Mouse (Mus musculus): ENCODE measurements around the gene Stat5b. TPM values are rescaled to one million over a fixed set of nuclear protein-coding genes. Genes with fewer than 3 reads are reported as not detected.
A peak's percentile ranks its signal among the peaks of the same experiment; 100 is the strongest.

Stat5b gene
- polyA plus RNA-seq (2015; fragmentation: Nextera tagmentation; extraction: Ambion mirVana) = 17.9 and 21.4 TPM in 2 replicates

DNA sequence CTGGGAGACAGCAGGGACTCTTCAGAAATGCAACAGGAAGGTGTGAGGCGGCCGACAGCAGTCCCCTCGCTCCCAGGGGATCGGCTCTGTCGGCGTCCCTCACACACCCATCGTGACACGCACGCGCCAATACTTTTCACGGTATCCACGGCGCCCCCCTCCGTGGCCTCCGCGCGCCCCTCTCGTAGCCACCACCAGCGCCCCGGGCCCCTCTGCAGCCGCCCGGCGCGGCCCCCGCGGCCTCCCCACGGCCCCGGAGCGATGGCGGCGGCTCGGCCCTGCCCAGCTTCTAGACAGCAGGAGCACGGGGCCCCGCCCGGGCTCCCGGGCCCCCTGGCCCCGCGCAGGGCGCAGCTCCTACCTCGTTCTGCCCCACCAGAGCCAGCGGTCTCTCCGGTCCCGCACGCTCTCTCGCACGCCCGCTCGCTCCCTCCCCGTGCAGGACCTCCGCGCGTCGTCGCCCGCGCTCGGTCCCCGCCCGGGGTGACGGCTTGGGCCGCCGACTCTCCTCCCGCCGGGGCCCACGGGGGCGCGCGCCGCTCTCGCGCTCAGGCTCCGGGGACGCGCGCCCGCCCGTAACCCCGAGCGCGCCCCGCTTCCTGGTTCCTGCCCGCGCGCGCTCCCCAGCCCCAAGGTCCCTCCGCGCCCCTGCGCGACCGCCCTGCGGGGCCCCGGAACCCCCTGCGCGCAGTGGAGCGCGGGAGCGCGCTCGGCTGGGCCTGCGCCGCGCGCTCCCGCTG lies at the start of gene Stat5b:
Gene Stat5b, minus strand, starts transcription at position 687 of the 740 bp plus-strand sequence.
- Histone ChIP-seq H3K27me3 (replicated peaks; ENCODE audit: insufficient read depth, low read length) (no peaks in the 10 kb centered on the region), H3K9ac (replicated peaks; ENCODE audit: low read depth) (peak within 1 kb of the TSS; percentile 93), H3K4me3 (ENCODE audit: low read depth, low read length) (peak within 1 kb of the TSS; percentile 90), H3K9me3 (ENCODE audit: low read length) (no peaks in the 10 kb centered on the region), H3K27ac (ENCODE audit: low read length) (peak within 1 kb of the TSS; percentile 86), H3K4me1 (ENCODE audit: insufficient read depth, low read depth, low read length) (peaks cover 6% of the 10 kb centered on the region; the same call in 1 of the 2 replicates), H3K4me2 (replicated peaks; ENCODE audit: low read depth, low read length) (peak within 1 kb of the TSS; percentile 91), H3K36me3 (ENCODE audit: insufficient read depth, low read length) (no peaks in the 10 kb centered on the region)
- peak; percentile 87 for DNase-seq (ENCODE audit: low spot score)
- 0% methylated on average over 24 of the region's 104 CpGs for WGBS
- TF ChIP-seq CTCF (IDR thresholded peaks at IDR 0.05) (no peak), EP300 (IDR thresholded peaks at IDR 0.05) (no peak)
- ATAC-seq = peak; percentile 87

DNA sequence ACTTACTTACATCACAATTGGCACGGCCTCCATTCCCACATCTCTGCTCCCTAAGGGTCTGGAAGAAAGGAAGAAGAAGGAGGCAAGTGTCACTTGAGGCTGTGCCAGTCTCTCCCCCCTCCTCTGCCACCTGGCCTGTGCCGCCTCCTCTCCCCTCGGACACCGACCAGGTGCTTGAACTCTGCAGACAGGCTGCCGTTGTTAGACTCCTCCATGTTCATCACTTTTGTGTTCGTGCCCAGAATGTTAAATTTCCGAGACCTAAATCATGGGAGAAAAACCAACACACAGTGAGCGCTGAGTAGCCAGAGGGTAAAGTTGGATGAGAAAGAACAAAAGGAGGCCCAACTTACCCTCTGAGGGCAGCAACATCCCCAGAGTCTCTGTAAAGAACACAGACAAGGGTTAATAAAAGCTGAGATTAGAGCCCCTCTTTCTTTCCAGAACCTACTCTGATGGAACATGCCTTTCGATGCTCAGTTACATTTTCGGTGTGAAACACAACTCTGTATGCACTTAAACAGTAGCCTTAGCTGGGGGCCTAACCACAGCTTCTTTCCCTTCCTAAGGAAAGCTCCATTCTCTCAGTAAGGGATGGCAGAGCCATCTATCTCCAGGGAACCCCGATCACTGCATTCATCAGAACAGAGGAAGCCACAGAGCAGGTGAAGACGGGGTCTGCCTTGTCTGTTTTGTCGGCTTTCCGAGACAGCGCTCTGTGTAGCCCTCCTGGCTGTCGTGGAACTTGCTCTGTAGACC lies 48.1 kb upstream of the Stat5b start:
- peaks cover 51% of the 10 kb centered on the region for H3K36me3 ChIP-seq (ENCODE audit: insufficient read depth, low read length)
- 80% methylated on average over 15 of the region's 16 CpGs for WGBS
- H3K27ac ChIP-seq (ENCODE audit: low read length) = no peak overlapping the region
- no peak overlapping the region for H3K4me2 ChIP-seq (replicated peaks; ENCODE audit: low read depth, low read length)
- no peak for ATAC-seq
- no peak overlapping the region for H3K4me3 ChIP-seq (ENCODE audit: low read depth, low read length)
- no peaks in the 10 kb centered on the region for H3K9me3 ChIP-seq (ENCODE audit: low read length)
- TF ChIP-seq CTCF (IDR thresholded peaks at IDR 0.05) (no peak), EP300 (IDR thresholded peaks at IDR 0.05) (no peak)
- H3K4me1 ChIP-seq (ENCODE audit: insufficient read depth, low read depth, low read length) = no peaks in the 10 kb centered on the region
- H3K27me3 ChIP-seq (replicated peaks; ENCODE audit: insufficient read depth, low read length) = no peaks in the 10 kb centered on the region
- DNase-seq (ENCODE audit: low spot score) = no peak
- no peak overlapping the region for H3K9ac ChIP-seq (replicated peaks; ENCODE audit: low read depth)

DNA sequence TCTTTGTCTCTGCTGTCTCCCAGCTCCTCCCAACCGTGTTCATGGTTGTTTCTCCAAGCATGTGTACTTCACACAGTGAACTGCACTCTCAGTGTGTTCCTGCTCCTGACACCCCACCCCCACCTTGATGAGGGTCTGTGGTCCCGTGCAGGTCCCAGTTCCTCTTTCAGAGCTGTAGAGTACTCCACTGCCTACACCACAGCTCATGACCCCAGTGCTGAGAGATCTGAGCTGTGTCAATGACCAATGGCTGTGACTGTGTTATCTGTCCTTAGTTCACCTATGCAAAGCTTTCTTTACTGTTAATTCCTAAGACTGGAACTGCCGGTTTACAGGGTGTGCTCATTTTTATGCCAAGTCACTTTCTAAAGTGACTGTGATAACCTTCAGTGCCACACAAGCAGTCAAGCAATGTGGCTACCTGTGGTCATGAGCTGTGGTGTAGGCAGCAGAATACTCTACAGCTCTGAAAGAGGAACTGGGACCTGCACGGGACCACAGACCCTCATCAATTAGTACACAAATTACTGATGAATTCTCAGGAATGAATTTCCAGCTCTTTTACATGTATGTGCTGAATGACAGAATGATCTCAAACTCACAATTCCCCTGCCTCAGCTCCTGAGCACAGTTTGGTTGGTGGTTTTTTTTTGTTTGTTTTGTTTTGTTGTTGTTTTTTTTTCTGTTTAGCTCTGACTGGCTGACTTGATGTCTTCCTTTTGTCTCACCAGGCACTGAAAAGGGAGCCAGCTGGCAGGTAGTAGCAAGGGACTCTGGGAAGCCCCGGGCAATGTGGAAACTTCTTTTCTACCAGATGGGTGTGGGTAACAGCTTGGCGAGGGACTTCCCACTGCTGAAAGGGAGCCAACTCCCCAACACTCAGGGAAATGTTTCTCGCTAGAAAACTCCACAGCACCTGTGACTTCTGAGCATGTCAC lies 47.0 kb upstream of the Stat5b start:
- TF ChIP-seq EP300 (IDR thresholded peaks at IDR 0.05) = no peak
- WGBS = 70% methylated on average over 7 of the region's 7 CpGs
- Histone ChIP-seq H3K27ac (ENCODE audit: low read length) (no peak overlapping the region), H3K4me3 (ENCODE audit: low read depth, low read length) (no peak overlapping the region), H3K4me1 (ENCODE audit: insufficient read depth, low read depth, low read length) (no peaks in the 10 kb centered on the region), H3K36me3 (ENCODE audit: insufficient read depth, low read length) (peaks cover 52% of the 10 kb centered on the region), H3K9me3 (ENCODE audit: low read length) (no peaks in the 10 kb centered on the region), H3K27me3 (replicated peaks; ENCODE audit: insufficient read depth, low read length) (no peaks in the 10 kb centered on the region), H3K9ac (replicated peaks; ENCODE audit: low read depth) (no peak overlapping the region), H3K4me2 (replicated peaks; ENCODE audit: low read depth, low read length) (no peak overlapping the region)
- ATAC-seq = no peak
- DNase-seq (ENCODE audit: low spot score) = no peak

DNA sequence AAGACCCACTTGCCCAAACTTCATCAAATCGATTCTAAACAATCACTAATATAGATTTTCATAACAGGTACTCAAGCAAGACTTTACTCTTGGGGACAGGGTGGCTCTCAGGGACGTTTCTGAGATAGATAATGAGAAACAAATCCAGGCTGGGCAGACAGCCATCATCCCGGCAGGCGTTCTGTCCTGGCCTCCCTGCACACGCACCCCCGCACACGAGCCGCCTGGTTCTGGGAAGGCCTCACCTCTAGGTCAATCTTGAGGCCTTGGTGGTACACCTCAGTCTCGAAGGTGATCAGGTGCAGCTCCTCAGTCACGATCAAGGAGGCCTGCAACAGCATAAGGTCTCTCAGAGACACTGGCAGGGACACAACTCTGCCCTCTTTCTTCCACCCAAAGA lies 45.6 kb upstream of the Stat5b start:
- Histone ChIP-seq H3K9me3 (ENCODE audit: low read length) (no peaks in the 10 kb centered on the region), H3K4me3 (ENCODE audit: low read depth, low read length) (no peak overlapping the region), H3K27ac (ENCODE audit: low read length) (no peak overlapping the region), H3K4me1 (ENCODE audit: insufficient read depth, low read depth, low read length) (no peaks in the 10 kb centered on the region), H3K36me3 (ENCODE audit: insufficient read depth, low read length) (peaks cover 45% of the 10 kb centered on the region), H3K4me2 (replicated peaks; ENCODE audit: low read depth, low read length) (no peak overlapping the region), H3K9ac (replicated peaks; ENCODE audit: low read depth) (no peak overlapping the region), H3K27me3 (replicated peaks; ENCODE audit: insufficient read depth, low read length) (no peaks in the 10 kb centered on the region)
- no peak for ATAC-seq
- 83% methylated on average over 10 of the region's 10 CpGs for WGBS
- DNase-seq (ENCODE audit: low spot score) = no peak
- TF ChIP-seq EP300 (IDR thresholded peaks at IDR 0.05) (no peak), CTCF (IDR thresholded peaks at IDR 0.05) (no peak)

DNA sequence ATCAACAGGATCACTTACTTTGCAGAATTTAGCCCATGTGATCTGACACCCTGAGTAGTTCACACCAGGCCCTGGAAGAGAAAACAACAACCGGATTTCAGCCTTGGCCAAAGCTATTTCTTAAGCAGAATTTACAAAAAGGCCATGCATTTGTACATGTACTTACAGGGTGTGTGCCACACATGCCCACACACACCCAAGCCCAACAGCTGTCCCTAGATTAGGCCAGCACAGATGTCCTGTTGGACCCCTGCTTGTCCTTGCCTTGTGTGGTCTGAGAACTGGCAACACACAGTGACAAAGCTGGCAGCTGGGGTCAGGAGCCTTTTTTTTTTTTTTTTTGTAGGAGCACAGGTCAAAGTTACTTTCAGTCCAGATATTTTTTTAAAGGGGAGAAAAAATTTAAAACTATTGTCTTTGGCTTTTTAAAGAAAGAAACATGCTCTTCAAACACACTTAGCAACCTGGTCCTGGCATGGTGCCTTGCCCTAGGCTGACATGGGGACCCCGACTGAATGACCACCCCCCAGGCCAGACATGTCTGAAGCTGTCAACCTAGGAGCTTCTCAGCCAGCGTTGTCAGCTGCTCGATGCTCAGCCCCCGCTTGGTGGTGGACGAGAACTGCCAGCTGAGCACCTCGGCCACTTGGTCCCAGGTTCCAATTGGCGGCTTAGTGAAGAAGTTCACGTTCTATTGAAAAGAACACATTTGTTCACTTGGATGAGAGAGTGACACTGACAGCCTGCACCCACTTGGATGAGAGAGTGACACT lies 43.8 kb upstream of the Stat5b start:
- TF ChIP-seq EP300 (IDR thresholded peaks at IDR 0.05) = no peak
- no peak for TF ChIP-seq CTCF (IDR thresholded peaks at IDR 0.05)
- H3K4me1 ChIP-seq (ENCODE audit: insufficient read depth, low read depth, low read length) = no peaks in the 10 kb centered on the region
- no peak for ATAC-seq
- no peak for DNase-seq (ENCODE audit: low spot score)
- H3K4me3 ChIP-seq (ENCODE audit: low read depth, low read length) = no peak overlapping the region
- H3K36me3 ChIP-seq (ENCODE audit: insufficient read depth, low read length) = peaks cover 50% of the 10 kb centered on the region
- H3K27ac ChIP-seq (ENCODE audit: low read length) = no peak overlapping the region
- 64% methylated on average over 9 of the region's 9 CpGs for WGBS
- no peaks in the 10 kb centered on the region for H3K9me3 ChIP-seq (ENCODE audit: low read length)
- H3K9ac ChIP-seq (replicated peaks; ENCODE audit: low read depth) = no peak overlapping the region
- no peaks in the 10 kb centered on the region for H3K27me3 ChIP-seq (replicated peaks; ENCODE audit: insufficient read depth, low read length)
- no peak overlapping the region for H3K4me2 ChIP-seq (replicated peaks; ENCODE audit: low read depth, low read length)
